Mouse (Mus musculus): ENCODE data around the gene Pirb. TPM values are rescaled to one million over a fixed set of nuclear protein-coding genes. Genes with fewer than 3 reads are reported as not detected.
A peak's percentile ranks its signal among the peaks of the same experiment; 100 is the strongest.

Pirb gene
- total RNA-seq, 2 experiments from 2014 or later = 0.21 to 0.37 TPM

DNA sequence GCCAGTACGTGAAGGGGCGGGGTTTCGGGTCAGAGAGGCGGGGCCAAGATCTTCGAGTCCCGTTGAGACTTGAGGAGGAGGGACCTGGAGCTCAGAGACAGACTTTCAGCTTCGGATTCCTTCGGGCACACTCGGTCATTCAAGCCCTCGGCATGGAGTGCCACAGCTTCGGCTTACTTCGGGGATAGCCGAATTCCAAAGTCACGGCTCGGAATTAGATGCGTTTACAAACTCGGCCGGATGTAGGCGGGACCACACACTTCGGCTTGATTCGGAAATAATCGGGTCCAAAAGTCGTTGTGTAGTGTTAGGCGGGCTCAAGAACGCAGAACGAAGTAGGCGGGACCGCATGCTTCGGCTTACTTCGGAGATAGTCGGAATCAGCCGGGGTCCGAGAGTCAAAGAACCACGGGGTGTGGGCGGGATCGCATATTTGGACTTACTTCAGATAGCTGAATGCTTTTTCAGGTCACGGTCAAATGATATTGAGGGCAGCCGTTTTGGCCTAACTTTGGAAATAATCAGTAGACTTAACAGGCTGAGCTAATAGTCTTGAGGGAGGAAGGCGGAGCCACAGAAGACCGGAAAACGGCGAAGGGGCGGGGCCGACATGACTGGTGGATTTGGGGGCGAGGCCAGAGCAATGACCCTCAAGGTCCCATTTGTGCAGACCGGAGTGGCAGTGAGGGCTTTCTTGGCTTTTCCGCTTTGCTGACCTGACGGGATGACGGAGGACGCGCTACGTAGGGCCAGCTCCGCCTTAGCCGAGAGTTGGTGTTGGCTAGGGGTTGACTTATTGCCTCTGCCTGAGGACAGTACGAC lies 27.0 kb downstream of the Pirb start, which contains the start of gene Mboat7:
TSS of gene Mboat7 (minus strand) at position 537 of the 822 bp plus-strand sequence.
- DNase-seq (ENCODE audit: low spot score in 2 of 2) = peak; percentile 94 to 96

DNA sequence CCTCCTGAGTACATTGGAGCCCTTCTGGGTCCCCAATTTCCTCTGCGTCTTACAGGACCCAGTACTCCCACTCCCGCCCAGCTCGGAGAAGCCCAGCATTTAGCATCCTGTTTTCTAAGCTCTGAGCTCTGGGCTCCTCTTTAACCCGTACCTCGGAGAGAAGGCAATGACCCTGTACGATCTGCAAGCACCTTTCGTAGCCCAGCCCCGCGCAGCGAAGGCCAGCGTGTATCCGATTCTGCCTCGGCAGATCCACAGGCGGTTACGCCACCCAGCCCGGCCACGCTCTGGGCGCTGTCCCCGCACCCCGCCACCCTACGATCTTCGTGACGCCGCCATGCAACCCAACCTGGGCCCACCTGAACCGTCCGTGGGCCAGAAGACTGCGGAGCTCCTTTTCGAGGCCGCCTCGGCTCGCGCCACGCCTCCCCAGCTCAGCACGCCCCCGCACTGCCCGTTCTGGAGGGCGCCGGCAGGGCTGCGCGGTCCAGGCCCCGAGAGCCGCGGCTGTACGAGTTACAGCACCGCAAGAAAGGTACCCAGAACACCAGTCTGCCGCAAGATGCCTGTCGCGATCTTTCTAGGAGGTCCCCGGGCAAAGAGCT lies 27.7 kb downstream of the Pirb start, which contains the start of gene Tsen34:
TSS of gene Tsen34 (plus strand) at position 482 of the 605 bp plus-strand sequence.
- no peak for DNase-seq (ENCODE audit: low spot score in 2 of 2)

DNA sequence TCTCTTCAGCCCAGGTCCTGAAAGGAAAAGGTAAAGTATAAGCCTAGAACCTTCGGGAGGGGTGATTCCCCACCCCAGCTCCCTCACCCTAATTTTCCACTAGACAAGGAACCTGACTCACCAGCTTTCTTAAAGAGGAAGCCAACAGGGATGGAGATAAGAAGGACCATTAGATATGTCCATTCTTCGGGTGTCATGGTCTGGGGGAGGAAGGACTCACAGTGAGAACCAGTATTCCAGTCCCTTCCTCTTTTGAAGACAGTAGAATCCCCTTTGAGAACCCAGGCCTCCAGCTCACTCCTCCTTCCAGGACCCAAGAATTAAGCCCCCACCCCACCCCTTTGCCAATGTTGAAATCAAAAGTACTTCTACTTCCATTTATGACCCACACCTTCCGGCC lies 28.3 kb downstream of the Pirb start:
- DNase-seq (ENCODE audit: low spot score in 2 of 2) = no peak

- no peak for DNase-seq (ENCODE audit: low spot score in 2 of 2)
These were observed 34.6 kb downstream of the Pirb start for GRCm38 (mm10) chr7:3685400-3686187.

DNA sequence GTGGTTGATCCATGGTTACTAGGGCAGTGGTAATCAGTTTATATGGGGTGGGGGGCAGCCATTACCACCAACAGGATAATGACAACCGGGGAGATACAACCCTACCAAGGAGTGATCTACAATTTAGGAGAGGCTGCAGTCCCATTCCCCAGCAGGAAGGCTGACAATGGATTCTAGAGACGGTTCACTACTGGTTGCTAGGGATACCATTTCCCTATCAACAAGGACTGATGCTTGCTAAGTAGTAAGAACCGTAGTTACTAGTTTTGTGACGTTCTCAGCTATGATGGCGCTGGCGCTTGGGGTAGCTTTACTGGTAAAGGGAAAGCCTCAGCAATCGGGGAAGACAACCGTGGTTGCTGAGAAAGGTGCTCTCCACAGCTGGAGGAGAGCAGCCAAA lies 35.5 kb downstream of the Pirb start:
- no peak for DNase-seq (ENCODE audit: low spot score in 2 of 2)

GRCm38 (mm10) chr7:3683908-3684550 lies 36.2 kb downstream of the Pirb start:
- no peak for DNase-seq (ENCODE audit: low spot score in 2 of 2)

DNA sequence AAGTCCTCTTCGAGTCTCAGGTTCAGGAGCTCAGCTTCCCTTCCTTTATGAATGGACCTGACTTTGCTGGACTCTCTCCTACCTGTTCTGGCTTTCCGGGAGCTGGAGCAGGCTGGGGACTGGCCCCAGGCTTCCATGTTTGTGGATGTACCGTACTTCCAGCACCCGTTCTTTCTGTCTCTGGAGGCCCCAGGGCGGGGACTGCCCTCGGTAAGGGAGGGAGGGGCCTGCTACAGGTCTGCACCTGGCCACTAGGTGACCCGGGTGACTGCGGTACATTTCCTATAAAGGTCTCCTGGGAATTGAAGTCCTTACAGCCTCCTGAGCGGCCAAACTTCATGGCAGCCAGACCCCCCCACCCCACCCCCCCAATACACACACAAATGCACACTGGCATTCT lies 42.8 kb downstream of the Pirb start, which contains the start of gene Tmc4:
TSS of gene Tmc4 (minus strand) at position 212 of the 400 bp plus-strand sequence.
- no peak for DNase-seq (ENCODE audit: low spot score in 2 of 2)

- no peak for DNase-seq (ENCODE audit: low spot score in 2 of 2)
These were observed 43.8 kb downstream of the Pirb start for GRCm38 (mm10) chr7:3676371-3676770.

- DNase-seq (ENCODE audit: low spot score in 2 of 2) = no peak
These were observed 45.0 kb downstream of the Pirb start for GRCm38 (mm10) chr7:3675228-3675548.

DNA sequence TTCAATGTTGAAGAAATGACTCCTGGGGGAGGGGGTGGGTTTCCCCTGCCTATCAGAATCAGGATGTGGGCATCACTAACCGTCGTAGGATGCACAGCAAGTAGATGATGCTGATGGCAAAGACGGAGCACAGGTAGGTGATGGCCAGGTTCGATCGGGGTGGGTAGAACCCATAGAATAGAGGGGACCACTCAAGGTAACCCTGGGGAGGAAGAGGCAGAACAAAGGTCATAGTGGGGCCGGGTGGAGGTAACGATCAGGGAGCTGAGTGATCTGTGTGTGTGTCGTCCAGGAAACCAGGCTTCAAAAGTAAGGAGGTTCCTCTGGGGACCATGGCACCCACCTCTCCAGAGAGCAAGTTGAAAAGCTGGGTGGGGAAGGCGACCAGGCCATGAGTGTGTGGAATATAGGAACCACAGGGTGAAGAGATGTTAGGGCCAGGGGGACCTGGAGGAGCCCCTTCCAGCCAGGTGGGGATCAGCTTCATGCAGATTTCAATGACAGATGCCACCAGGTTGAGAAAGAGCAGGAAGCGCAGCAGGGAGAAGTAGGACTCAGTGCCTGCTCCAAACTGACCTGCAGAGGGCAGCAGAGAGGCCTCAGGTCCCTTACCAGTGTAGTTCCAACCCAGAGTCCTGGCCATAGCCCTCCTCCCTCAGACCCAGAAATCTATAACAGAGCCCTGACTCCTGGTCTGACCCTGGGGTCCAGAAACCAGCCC lies 45.5 kb downstream of the Pirb start:
- peak; percentile 82 to 90 for DNase-seq (ENCODE audit: low spot score in 2 of 2)

DNA sequence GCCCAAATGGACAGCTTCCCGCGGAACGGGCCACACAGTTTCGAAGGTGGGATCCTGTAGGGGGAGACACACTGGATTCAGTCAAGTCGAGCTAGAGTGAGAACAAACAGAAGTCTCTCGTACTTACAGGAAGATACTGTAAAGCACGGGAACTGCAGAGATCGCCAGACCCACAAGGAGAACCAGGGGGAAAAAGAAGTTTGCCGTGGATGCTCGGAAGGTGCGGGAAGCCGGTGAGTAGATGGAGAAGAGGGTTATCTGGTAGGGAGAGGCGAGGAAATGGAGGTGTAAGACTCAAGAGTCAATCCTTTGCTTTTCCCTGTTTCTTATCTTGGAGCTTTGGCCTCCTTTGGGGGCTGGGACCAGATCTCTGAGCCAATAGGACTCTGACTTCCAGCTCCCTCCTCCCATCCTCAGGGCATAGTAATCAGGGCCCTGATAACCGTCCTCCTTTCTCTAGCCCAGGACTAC lies 53.2 kb downstream of the Pirb start:
- no peak for DNase-seq (ENCODE audit: low spot score in 2 of 2)

GRCm38 (mm10) chr7:3665215-3666114 lies 54.7 kb downstream of the Pirb start, which contains the start of gene Leng1:
Gene Leng1, minus strand, starts transcription at chr7:3665840.
- peak; percentile 96 to 97 for DNase-seq (ENCODE audit: low spot score in 2 of 2)

GRCm38 (mm10) chr7:3664524-3665214 lies 55.5 kb downstream of the Pirb start:
- no peak for DNase-seq (ENCODE audit: low spot score in 2 of 2)

Other genes starting within 250 kb of the Pirb start
- gene Tarm1, start 217.8 kb downstream of the Pirb start, total RNA-seq (2021) = not detected
- 1 to 10 TPM in 1 of 2 experiments, under 1 TPM in 1; 0.87 to 1.1 TPM for gene Oscar, start 104.2 kb downstream of the Pirb start, total RNA-seq (2021)
- 100 to 1,000 TPM; 543 to 558 TPM for gene Ndufa3, start 103.0 kb downstream of the Pirb start, total RNA-seq (2021)
- 10 to 100 TPM; 37.0 to 39.4 TPM for gene Tfpt, start 90.5 kb downstream of the Pirb start, total RNA-seq (2021)
- 10 to 100 TPM; 53.0 to 55.2 TPM for gene Prpf31, start 90.4 kb downstream of the Pirb start, total RNA-seq (2021)
- 10 to 100 TPM; 48.4 to 59.5 TPM for gene Cnot3, start 75.1 kb downstream of the Pirb start, total RNA-seq (2021)
- 1 to 10 TPM; 6.7 to 6.8 TPM for gene Leng1, start 54.6 kb downstream of the Pirb start, total RNA-seq (2021)
- gene Tmc4, start 42.8 kb downstream of the Pirb start, total RNA-seq (2021) = 10 to 100 TPM in 1 of 2 experiments, 1 to 10 TPM in 1; 7.9 to 10.8 TPM
- gene Tsen34, start 27.5 kb downstream of the Pirb start, total RNA-seq (2021) = 10 to 100 TPM; 78.5 to 90.0 TPM
- 100 to 1,000 TPM; 226 to 235 TPM for gene Mboat7, start 26.9 kb downstream of the Pirb start, total RNA-seq (2021)
- 100 to 1,000 TPM; 337 to 359 TPM for gene Rps9, start 16.4 kb downstream of the Pirb start, total RNA-seq (2021)
- not detected for gene Gm15448, start 105.3 kb upstream of the Pirb start, total RNA-seq (2021)
- gene Pira2, start 124.7 kb upstream of the Pirb start, total RNA-seq (2021) = under 1 TPM in 1 of 2 experiments, not detected in 1; 0.16 TPM
- gene Gm14548, start 177.7 kb upstream of the Pirb start, total RNA-seq (2021) = not detected
- gene Lilra6, start 195.1 kb upstream of the Pirb start, total RNA-seq (2021) = under 1 TPM in 1 of 2 experiments, not detected in 1; 0.16 TPM